Comparison of ENCODE assay signal across 9 mouse cellular contexts in genomic region chr7:137311341-137312110, GRCm38 (mm10). TPM values are rescaled to one million over a fixed set of nuclear protein-coding genes. Genes with fewer than 3 reads are reported as not detected.
DNase-seq lines count a peak whose midpoint lies in the region; ATAC-seq and TF ChIP-seq lines count a peak whose summit lies in the region.
"Had no signal": no experiment of that assay in that cellular context is flagged by ENCODE, and none has a peak within 500 bp of the region (broad histone marks: within the 10 kb centered on the region; RNA-seq: fewer than 3 reads in every experiment).

No protein-coding gene starts in this region.

- DNase-seq in gastrocnemius, adult 2 months: no peak
- DNase-seq in gastrocnemius, postnatal 4 days (ENCODE audit: low spot score in 2 of 2): no peak
- DNase-seq in hindbrain, embryonic 11.5 days (ENCODE audit: low spot score): no peak
- DNase-seq in midbrain, embryonic 14.5 days: peak; percentile 42
- DNase-seq in right cerebral cortex, postnatal 14 days: no peak
- no peak for DNase-seq in cerebellum, adult 18-20 months
- DNase-seq: lung, postnatal 14 days had no signal

- H3K9ac ChIP-seq in hindbrain, embryonic 11.5 days (ENCODE audit: low read depth, low read length): peak overlapping the region; percentile 90
- peak overlapping the region; percentile 93 for H3K9ac ChIP-seq in midbrain, embryonic 14.5 days (replicated peaks; ENCODE audit: low read length)

- peaks cover 10% of the 10 kb centered on the region for H3K4me1 ChIP-seq in brown adipose tissue, adult 24 weeks (ENCODE audit: control insufficient read depth, insufficient read depth, insufficient read length, low read length)
- H3K4me1 ChIP-seq in hindbrain, embryonic 11.5 days (replicated peaks; ENCODE audit: control insufficient read depth, insufficient read depth, low read length): peaks cover 17% of the 10 kb centered on the region; the same call in 1 of the 2 replicates
- H3K4me1 ChIP-seq in midbrain, embryonic 14.5 days (ENCODE audit: control insufficient read depth, insufficient read depth, low read length): peaks cover 11% of the 10 kb centered on the region

- peak overlapping the region; percentile 92 for H3K4me3 ChIP-seq in gastrocnemius, adult 2 months
- peak overlapping the region; percentile 99 for H3K4me3 ChIP-seq in brown adipose tissue, adult 24 weeks (ENCODE audit: insufficient read depth, low read depth, low read length)
- peak overlapping the region; percentile 91 for H3K4me3 ChIP-seq in hindbrain, embryonic 11.5 days (ENCODE audit: low read depth, low read length)
- peak overlapping the region; percentile 66 for H3K4me3 ChIP-seq in midbrain, embryonic 14.5 days (replicated peaks; ENCODE audit: low read depth, low read length)

- peak overlapping the region; percentile 94 for H3K27ac ChIP-seq in gastrocnemius, adult 2 months
- peak overlapping the region; percentile 91 for H3K27ac ChIP-seq in brown adipose tissue, adult 24 weeks (replicated peaks; ENCODE audit: low read depth, low read length)
- H3K27ac ChIP-seq in hindbrain, embryonic 11.5 days (ENCODE audit: low read depth, low read length): peak overlapping the region; percentile 90
- H3K27ac ChIP-seq in midbrain, embryonic 14.5 days (replicated peaks; ENCODE audit: low read depth, low read length): peak overlapping the region; percentile 98

- peaks cover 17% of the 10 kb centered on the region for H3K27me3 ChIP-seq in hindbrain, embryonic 11.5 days (ENCODE audit: control insufficient read depth, insufficient read depth, low read length)
- peaks cover 8% of the 10 kb centered on the region; the same call in 1 of the 2 replicates for H3K27me3 ChIP-seq in midbrain, embryonic 14.5 days (ENCODE audit: control insufficient read depth, insufficient read depth, low read length)

- H3K4me2 ChIP-seq in hindbrain, embryonic 11.5 days (replicated peaks; ENCODE audit: low read depth, low read length): peak overlapping the region; percentile 91
- peak overlapping the region; percentile 84 for H3K4me2 ChIP-seq in midbrain, embryonic 14.5 days (ENCODE audit: low read length)

- intact Hi-C loops in gastrocnemius, adult 2 months (cut with DNase I): loop anchor here (5.0 to 10.0 kb wide), 2 partner anchors 44 to 237 kb away; no protein-coding TSS in a partner anchor

- no peaks in the 10 kb centered on the region for H3K36me3 ChIP-seq in hindbrain, embryonic 11.5 days (ENCODE audit: control insufficient read depth, insufficient read depth, low read length)
- peaks cover 6% of the 10 kb centered on the region; the same call in 1 of the 2 replicates for H3K36me3 ChIP-seq in midbrain, embryonic 14.5 days (ENCODE audit: control insufficient read depth, insufficient read depth, low read length)

- no peaks in the 10 kb centered on the region for H3K9me3 ChIP-seq in hindbrain, embryonic 11.5 days (ENCODE audit: control insufficient read depth, low read length)
- H3K9me3 ChIP-seq in midbrain, embryonic 14.5 days (ENCODE audit: control insufficient read depth, low read length): no peaks in the 10 kb centered on the region

- 2% methylated on average over 8 of the region's 8 CpGs for WGBS in hindbrain, embryonic 11.5 days
- 4% methylated on average over 8 of the region's 8 CpGs for WGBS in midbrain, embryonic 14.5 days

- ATAC-seq in hindbrain, embryonic 11.5 days (ENCODE audit: low FRiP score): no peak
- ATAC-seq in midbrain, embryonic 14.5 days (ENCODE audit: low FRiP score, low TSS enrichment): no peak
- no peak for ATAC-seq in megakaryocyte-erythroid progenitor cell, adult 5-6 weeks (replicated peaks; ENCODE audit: low FRiP score, low TSS enrichment, poor library complexity, severe bottlenecking)

- TF ChIP-seq CTCF in gastrocnemius, adult 2 months (IDR thresholded peaks at IDR 0.05): no peak

RNA-seq across cellular contexts. Expression of gene Ebf3, which starts 2.7 kb away (rescaled TPM):
- total RNA-seq in gastrocnemius, adult 2 months (2021): 1 to 10 TPM; 7.2 to 7.7 TPM
- 10 to 100 TPM; 45.8 to 50.1 TPM for total RNA-seq in gastrocnemius, postnatal 4 days (2021)
- 28.5 and 35.3 TPM in 2 replicates for polyA plus RNA-seq in brown adipose tissue, adult 24 weeks (2012; ENCODE audit: insufficient read depth, insufficient read length, missing spikeins)
- polyA plus RNA-seq in hindbrain, embryonic 11.5 days (2014; fragmentation: Nextera tagmentation; extraction: Ambion mirVana): 14.0 and 15.9 TPM in 2 replicates
- 34.0 and 43.4 TPM in 2 replicates for polyA plus RNA-seq in midbrain, embryonic 14.5 days (2014; fragmentation: Nextera tagmentation; extraction: Ambion mirVana)
- total RNA-seq in megakaryocyte-erythroid progenitor cell, adult 5-6 weeks (2014; fragmentation: Nextera tagmentation): not detected in 2 replicates
- not detected in 2 replicates for total RNA-seq in megakaryocyte-erythroid progenitor cell, adult 5-6 weeks (2017)

Comparison
In these comparisons a context has a peak if more than half of its experiments do, and no peak if none do; other contexts are left out.
1. RNA of gene Ebf3, which starts 2.7 kb away (total RNA-seq): 45.8 to 50.1 TPM in gastrocnemius, postnatal 4 days and 7.2 to 7.7 TPM in gastrocnemius, adult 2 months; not detected in megakaryocyte-erythroid progenitor cell, adult 5-6 weeks; every median in the first group is over 4 times any median in the second.
2. Peak in every context shown above with its lines, with median percentiles within 50 percentile points of each other: H3K27ac ChIP-seq and H3K4me3 ChIP-seq.